Mouse (Mus musculus) spleen, postnatal 10 days (tissue): Measurements from ENCODE around the gene Rab21.

Source experiments
- DNase-seq, 2 experiments: peaks; one replicate each; pipeline ENCODE4 v3.0.0; 2021 to 2022; ENCODE audit warnings: low spot score in 2 of 2

Rab21 gene

DNA sequence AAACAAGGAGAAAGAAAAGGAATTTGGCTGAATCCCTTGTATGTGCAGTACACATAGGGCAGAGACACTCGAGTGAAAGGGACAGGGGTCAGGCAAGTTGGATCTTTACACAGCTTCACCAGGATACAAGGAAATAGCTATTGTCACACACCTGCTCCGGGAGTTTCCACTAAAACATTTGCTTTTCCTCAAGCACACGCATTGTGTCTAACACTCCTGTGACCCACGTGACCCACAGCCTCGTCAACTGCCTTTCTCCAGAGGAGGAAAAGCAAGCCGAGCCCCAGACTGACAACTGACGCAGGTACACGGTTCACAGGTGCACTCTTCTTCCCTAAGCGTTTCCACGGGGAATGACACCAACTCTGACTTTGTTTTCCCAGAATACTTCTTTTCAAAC, 31.2 kb downstream of the Rab21 start:
- no peak for DNase-seq

DNA sequence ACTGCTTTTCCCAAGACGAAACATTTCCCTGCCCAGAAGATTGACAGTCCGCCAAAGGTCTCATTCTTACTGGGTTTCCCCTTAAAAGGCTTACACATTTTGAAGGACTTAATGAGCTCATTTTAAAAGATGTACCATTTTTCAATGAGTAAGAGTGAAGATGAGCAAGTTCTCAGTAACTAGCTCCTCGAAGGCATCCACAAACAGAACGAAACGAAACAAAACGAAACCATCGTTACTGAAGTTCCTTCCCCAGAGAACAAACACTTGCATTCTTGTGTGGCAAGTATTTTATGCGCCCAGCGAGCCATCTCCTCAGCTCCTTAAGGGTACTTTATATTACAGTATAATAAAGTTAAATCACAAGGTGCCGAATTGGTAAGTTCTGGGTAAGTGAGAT, 34.0 kb downstream of the Rab21 start:
- no peak for DNase-seq

DNA sequence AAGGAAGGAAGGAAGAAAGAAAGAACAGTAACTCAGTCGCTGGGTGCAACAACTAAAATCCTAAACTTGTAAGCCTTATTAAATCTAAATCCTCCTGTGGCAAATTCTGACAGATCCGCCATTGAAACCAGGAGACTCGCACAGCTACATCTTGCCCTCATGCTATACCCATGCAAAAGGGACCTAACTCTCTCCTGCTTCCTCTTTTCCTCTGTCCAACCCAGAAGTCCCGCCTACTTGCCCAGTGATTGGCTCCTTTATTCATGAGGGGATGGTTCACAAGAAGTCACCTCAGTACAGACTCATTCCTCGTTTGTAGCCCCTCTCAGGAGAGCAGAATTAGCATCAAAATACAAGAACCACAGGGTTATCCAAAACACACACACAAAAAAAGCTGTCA, 43.7 kb downstream of the Rab21 start:
- DNase-seq = no peak

DNA sequence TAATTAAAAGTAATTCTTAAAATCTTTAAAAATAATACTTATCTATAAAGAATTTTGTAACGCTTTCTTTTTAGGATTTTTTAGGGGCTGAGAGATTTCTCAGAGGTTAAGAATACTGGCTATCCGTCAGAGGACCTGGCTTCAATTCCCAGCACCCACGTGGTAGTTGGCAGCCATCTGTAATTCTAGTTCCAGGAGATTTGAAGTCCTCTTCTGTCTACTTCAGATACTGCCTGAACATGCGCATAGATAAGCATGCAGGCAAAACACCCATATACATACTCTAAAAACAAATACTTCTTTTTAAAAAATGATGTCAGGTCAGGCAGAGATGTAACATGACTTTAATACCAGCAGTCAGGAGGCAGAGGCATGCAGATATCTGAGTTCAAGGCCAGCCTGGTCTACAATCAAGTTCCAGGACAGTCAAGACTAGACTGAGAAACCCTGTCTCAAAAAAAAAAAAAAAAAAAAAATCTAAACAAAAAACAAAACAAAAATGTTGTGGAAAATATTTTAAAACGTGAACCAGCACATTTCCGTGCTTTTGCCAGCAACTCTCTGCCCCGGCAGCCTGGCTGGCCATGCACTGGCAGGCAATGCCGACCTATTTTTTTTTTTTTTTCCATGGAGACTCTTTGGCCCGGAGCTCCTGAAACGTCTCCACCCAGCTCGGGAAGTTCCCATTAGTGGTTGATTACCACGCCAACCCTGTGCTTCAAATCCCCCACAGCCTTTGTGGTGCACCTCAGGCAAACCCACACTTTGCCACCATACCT, 44.6 kb downstream of the Rab21 start:
- DNase-seq = no peak

DNA sequence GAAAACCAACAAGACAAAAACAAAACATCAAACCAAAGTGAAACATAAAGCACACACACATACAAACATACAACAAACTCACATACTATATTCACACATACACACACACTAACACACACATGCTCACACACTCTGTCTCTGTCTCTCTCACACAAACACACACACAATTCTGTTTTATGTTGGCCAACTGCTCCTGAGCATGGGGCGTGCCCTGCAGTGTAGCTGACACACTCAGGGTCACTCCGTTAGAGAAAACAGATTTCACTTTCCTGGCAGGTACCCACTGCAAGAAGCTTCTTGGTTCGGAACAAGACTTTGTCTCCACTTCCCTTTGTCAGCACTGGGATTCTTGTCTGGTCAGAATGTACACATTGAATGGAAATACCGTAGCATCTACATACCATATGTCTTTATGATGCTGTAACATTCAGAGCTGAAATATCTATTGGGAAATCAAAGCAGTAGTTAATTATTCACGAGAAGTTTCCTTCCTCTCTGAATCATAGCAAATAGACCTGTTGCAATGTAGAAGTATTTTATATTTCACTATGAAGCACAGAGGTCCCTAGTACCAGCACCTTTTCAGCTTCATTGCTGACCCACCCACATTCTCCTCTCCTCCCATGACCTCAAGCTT, 52.4 kb downstream of the Rab21 start:
- DNase-seq = no peak

DNA sequence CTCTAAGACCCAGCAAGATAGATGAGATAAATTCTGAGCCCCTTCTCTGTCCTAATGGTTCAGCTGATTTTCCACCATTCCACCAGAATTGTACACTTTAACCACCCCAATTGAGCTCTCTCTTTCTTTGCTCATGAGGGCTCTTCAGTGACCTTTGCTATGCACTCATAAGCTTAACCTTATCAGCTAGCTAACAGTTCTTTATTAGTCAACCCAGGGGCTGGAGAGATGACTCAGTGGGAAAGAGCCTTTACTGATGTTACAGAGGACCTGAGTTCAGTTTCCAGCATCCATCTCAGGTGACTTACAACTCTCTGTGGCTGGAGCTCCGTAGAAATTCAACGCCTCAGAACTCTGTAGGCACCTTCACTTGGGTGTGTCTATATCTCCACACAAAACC, 53.1 kb downstream of the Rab21 start:
- no peak for DNase-seq

DNA sequence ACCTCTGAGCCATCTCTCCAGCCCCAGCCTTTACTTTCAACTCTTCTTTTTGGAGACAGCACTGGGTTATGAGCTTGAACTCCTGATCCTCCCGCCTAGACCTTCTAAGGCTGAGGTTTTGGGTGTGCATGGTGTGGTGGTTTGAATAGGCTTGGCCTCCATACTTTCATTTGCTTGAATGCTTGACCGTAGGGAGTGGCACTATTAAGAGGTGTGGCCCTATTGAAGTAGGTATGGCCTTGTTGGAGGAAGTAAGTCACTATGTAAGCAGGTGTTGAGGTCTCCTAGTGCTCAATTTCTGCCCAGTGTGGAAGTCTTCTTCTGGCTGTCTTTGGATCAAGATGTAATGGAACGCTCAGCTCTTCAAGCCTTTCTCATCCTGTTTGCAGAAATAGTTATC, 54.0 kb downstream of the Rab21 start:
- DNase-seq = no peak

DNA sequence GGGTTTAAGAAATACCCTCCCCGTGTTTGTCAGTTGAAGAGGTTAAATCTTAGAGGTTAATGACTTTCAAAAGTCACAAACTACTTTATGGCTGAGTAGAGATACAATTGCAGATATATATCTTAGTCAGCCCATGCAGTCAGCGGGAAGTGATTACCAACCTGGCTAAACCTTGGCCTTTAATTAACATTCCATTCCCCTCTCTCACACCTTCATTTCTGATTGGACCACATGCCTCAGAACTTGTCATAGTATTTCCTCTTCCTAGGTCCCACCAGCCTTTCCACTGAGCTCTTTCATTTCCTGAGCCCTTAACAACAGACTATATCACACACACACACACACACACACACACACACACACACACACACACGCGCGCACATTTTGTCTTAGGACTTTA, 59.2 kb downstream of the Rab21 start:
- no peak for DNase-seq

DNA sequence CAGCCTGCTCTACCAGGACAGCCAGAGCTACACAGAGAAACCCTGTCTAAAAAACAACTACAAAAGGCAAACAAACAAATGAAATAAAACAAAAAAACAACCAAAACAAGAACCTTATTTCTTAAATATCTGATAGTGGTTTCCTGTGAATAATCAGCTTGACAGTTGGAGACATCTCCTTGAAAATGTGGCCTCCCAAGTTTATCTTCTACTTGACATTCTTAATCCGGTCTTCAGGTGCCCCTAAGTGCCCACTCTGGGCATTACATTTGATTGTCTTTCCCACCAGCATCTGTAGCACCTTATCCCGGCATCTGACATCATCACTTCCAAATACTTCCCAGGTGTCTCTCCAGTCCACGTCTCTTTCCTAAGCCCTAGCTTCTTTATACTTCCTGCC, 61.9 kb downstream of the Rab21 start:
- DNase-seq = no peak

DNA sequence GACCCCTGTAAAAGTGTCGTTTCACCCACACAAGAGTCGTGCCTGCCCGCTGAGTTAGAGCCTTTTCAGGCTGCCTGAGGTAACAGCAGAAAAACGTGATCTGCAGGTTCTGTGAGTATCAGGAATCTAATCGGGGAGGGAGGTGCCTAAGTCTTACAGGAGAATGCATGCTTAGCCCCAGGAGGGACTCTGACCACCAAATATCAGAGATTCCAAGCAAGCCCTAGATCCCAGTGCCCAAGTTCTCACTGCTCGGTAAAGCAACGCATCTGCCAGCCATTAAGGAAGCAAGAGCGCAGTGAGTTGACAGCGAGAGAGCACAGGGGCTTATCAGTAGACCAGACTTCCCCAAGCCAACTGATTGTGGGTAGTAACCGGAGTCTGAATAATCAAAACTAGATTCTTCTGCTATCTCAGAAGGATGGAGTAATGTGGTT, 63.1 kb downstream of the Rab21 start:
- peak; percentile 42 to 45 for DNase-seq

DNA sequence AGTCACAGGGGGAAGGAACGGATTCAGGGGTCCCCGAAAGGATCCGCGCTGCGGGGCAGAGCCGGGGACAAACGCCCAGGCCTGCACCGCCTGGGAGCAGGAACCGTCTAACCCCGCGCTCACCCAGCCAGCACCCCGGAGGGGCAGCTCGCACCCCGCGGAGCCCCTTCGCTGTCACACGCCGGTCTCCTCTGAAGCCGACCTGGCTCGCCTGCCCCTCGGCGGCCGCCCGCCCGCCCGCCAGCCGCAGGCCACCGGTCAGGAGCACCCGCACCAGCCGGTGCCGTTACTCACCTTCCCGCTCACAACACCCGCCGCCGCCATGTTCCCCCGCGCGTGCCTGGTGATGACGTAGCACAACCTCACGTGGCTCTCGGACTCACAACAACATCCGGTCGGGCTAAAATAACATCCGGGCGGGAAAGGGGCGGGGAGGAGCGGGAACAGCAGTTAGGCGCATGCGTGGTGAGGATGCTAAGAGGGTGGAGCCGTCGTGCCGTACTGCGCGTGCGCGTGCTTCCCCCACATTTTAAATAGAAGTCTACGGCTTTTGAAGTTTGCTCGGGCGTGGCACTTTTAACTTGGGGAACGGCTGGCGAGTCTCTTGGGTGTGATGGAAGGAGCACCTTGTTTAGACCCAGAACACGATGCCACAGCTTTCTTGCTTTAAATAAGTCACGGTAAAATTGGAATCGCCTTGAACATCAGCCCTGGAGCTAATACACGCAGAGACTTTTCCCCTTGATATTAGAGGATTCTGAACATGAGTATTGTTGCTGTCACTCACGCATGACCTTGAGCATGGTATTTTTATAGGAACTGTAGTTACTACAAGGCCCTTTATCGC, 64.1 kb downstream of the Rab21 start, which contains the start of gene Tbc1d15:
Tbc1d15 (minus strand) TSS at position 380 of the 847 bp plus-strand sequence.
- DNase-seq = peak; percentile 95 to 99

DNA sequence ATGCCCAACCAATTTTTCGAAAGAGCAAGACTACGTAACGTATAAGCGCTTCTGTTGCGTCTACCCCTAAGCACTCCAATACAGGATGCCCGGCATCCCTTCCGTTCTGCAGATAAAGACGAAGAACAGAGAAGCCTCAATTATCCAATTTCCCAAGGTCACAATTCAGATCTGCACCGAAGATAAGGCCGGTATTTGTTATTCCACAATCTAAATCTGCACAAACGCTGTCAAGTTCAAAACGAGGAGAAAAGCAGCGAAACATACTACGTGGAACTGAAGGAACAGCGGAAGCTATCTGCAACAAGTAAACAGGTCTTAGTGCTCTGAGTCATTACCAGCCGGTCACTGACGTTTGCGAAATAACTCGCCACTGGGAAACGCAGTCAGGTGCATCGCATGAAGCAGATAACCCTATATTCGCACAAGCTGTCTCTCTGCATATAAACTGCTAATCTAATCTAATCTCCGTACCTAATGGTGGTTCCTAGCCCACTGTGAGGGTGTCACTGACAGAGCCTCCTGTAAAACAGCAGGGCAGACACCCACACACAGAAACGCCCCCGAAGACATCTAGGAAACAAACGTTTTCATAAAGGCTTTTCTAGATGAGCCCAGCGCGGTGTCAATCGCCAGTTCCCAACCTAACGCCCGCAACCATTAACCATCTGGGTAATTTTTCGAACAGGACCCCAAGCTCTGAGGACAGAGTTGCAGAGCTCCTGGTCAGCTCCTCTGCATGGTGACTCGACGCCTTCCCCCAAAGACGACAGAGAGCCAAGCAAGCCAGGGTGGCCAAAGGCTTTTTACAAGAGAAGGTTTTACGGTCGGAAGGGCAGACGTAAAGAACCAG, 64.9 kb downstream of the Rab21 start:
- peak; percentile 13 to 42 for DNase-seq

DNA sequence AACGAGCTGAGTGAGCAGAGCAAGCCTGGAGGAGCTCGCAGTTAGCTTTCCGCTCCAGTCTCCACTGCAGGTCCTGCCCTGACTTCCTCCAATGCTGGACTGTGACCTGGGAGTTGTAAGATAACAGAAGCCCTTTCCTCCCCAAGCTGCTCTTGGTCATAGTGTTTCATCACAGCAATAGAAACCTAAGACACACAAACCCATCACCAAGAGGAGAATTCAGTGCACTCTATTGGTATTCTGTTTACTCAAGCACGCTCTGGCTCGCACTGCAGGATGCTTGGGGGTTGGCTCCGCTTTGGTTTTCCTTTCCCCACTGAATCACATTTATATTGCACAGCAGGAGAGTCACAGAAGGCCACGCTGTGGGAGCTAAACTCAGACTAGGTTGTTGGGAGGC, 67.4 kb downstream of the Rab21 start:
- DNase-seq = no peak

DNA sequence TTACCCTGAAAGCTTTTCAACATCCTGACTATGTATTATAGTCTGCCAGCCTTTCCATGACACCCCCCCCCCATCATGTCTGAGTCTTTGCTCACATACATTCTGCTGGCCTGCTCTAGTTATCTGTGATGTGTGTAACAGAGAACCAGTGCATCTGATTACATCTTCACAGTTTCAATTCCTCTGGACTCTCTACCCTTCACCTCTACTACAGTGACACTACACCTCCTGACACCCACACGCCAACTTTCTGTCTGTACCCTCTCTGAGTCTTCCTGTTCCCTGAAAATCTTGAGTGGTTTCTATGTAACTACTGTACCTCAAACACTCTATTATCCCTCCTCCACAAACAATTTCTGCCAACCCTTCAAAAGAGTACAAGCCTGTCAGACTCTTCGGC, 69.9 kb downstream of the Rab21 start:
- no peak for DNase-seq

DNA sequence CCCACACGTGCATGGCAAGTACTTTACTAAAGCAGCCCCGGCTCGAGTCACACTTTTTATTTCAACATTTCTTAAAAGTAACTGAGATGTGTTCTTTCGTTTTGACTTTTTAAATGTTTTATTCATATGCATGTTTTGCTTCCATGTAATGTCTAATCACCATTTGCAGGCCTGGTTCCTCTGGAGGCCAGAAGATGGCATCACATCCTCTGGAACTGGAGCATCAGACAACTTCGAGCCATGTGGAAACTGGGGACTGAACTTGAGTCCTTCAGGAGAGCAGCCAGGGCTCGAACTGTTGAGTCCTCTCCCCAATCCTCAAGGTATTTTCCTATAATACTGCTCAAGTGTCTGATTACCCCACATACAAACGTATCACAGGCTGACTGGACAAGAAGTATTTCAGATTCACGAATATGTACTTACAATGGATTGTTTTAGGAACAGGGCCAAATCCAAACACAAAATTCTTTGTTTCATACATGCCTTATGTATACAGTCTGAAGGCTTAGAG, 74.3 kb downstream of the Rab21 start:
- DNase-seq = no peak

DNA sequence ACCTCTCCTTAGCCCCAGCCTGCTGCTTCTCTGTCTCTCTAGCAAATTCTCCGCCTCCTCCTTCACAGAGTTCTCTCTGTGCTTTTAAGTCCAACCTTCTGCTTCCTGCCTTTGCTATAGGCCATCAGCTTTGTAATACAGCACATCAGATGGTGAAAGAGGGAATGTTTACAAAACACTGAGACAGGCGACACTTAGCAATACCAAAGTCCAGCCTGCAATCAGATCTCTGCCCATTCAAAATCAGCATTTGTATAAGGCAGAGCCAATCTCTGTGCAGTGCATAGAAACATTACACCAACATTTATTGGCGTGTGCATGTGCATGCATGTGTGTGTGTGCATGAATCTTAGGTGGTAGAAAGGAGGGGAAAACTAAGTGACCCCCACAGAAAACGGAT, 77.5 kb downstream of the Rab21 start:
- DNase-seq = no peak
